Mouse (Mus musculus): ENCODE measurements around the gene Gm49358. TPM values are rescaled to one million over a fixed set of nuclear protein-coding genes. Genes with fewer than 3 reads are reported as not detected.

Gene Gm49358
- polyA plus RNA-seq, 1 experiment: not detected

- 87% methylated on average over 5 of the region's 5 CpGs for WGBS
- Histone ChIP-seq H3K27ac (ENCODE audit: insufficient read depth, low read depth, low read length) (no peak overlapping the region), H3K27me3 (replicated peaks; ENCODE audit: control insufficient read depth, insufficient read depth, low read length) (no peaks in the 10 kb centered on the region), H3K4me3 (ENCODE audit: insufficient read depth, low read depth, low read length) (no peak overlapping the region), H3K36me3 (ENCODE audit: control insufficient read depth, insufficient read depth, low read length) (no peaks in the 10 kb centered on the region), H3K4me1 (ENCODE audit: control insufficient read depth, insufficient read depth, low read length) (no peaks in the 10 kb centered on the region)
- TF ChIP-seq CTCF (conservative IDR thresholded peaks at IDR 0.05; ENCODE audit: insufficient read depth, insufficient read length, low read depth, low read length) (no peak), POLR2A (IDR thresholded peaks at IDR 0.05; ENCODE audit: low read depth, low read length) (no peak)
- no peak for DNase-seq
Measured at GRCm38 (mm10) chr10:86842659-86843058, 78.9 kb downstream of the Gm49358 start.

DNA sequence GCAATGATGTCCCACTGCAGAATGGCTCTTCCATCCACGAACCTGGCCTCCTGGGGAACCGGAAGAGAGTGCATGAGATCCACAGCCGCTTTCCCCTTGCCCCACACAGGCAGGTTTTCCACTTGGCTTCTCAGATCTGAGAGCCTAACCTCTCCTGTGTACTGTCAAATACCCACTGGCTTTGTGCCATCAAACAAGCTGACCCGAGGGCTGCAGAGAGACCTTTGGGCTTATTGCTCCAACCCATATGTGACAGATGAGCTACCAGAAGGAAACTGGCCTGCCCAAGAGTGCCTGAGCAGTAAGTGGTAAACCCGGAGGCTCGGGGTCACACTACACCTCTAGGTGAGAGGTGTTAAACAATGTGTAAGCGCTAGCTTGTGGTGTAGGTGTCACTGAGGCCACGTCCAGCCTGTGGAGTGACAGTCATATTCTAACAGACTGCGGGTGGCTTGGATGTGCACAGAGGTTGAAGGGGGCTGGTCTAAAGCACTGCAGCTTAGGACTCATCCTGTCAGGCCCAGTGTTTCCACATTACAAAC lies 83.2 kb downstream of the Gm49358 start:
- no peaks in the 10 kb centered on the region for H3K4me1 ChIP-seq (ENCODE audit: control insufficient read depth, insufficient read depth, low read length)
- no peaks in the 10 kb centered on the region for H3K27me3 ChIP-seq (replicated peaks; ENCODE audit: control insufficient read depth, insufficient read depth, low read length)
- H3K27ac ChIP-seq (ENCODE audit: insufficient read depth, low read depth, low read length): no peak overlapping the region
- DNase-seq: peak; percentile 58
- TF ChIP-seq POLR2A (IDR thresholded peaks at IDR 0.05; ENCODE audit: low read depth, low read length) (no peak), CTCF (conservative IDR thresholded peaks at IDR 0.05; ENCODE audit: insufficient read depth, insufficient read length, low read depth, low read length) (no peak)
- WGBS: 53% methylated on average over 9 of the region's 9 CpGs
- no peak overlapping the region for H3K4me3 ChIP-seq (ENCODE audit: insufficient read depth, low read depth, low read length)
- no peaks in the 10 kb centered on the region for H3K36me3 ChIP-seq (ENCODE audit: control insufficient read depth, insufficient read depth, low read length)

DNA sequence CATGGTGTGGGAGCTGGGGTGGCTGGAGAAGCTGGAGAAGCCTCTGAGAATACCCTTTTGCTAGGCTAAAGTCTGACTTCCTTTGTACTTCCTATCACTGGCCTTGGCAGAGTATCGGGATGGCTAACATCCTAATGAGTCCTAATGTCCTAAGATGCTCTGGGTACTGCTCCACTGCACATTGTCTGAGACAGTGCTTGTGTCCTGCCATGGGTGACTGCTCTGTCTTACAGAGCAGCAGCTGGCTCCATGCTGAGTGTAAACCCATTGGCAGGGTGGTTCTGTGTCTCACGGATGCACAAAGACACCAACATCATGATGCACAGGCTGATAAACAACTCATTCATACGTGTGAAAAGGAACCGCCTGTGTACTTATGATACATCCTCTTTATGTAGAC lies 85.3 kb downstream of the Gm49358 start:
- Histone ChIP-seq H3K36me3 (ENCODE audit: control insufficient read depth, insufficient read depth, low read length) (no peaks in the 10 kb centered on the region), H3K4me1 (ENCODE audit: control insufficient read depth, insufficient read depth, low read length) (no peaks in the 10 kb centered on the region), H3K4me3 (ENCODE audit: insufficient read depth, low read depth, low read length) (no peak overlapping the region), H3K27me3 (replicated peaks; ENCODE audit: control insufficient read depth, insufficient read depth, low read length) (no peaks in the 10 kb centered on the region), H3K27ac (ENCODE audit: insufficient read depth, low read depth, low read length) (no peak overlapping the region)
- DNase-seq: no peak
- 77% methylated on average over 4 of the region's 4 CpGs for WGBS
- TF ChIP-seq CTCF (conservative IDR thresholded peaks at IDR 0.05; ENCODE audit: insufficient read depth, insufficient read length, low read depth, low read length) (no peak), POLR2A (IDR thresholded peaks at IDR 0.05; ENCODE audit: low read depth, low read length) (no peak)

DNA sequence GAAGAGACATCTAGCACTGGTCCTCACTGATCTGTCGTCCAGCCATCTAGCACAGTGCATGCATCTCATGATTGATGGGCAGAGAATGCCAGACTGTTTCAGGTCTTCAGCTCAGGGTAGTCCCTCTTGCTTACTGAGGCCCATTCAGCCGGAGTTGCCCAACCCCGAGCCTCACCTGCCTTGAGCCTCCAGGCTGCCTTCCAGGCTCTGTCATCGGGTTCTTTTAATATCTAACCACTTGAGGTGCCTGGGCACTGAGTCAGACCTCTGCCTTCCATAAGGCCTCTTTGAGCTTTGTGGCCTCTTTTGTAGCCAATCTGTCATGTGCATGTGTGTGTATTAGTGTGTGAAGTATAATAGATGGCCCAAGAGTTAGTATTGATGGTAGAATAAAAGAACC lies 85.7 kb downstream of the Gm49358 start:
- no peak overlapping the region for H3K27ac ChIP-seq (ENCODE audit: insufficient read depth, low read depth, low read length)
- 75% methylated on average over 4 of the region's 4 CpGs for WGBS
- H3K27me3 ChIP-seq (replicated peaks; ENCODE audit: control insufficient read depth, insufficient read depth, low read length): no peaks in the 10 kb centered on the region
- DNase-seq: no peak
- no peak overlapping the region for H3K4me3 ChIP-seq (ENCODE audit: insufficient read depth, low read depth, low read length)
- no peak for TF ChIP-seq POLR2A (IDR thresholded peaks at IDR 0.05; ENCODE audit: low read depth, low read length)
- no peak for TF ChIP-seq CTCF (conservative IDR thresholded peaks at IDR 0.05; ENCODE audit: insufficient read depth, insufficient read length, low read depth, low read length)
- H3K4me1 ChIP-seq (ENCODE audit: control insufficient read depth, insufficient read depth, low read length): no peaks in the 10 kb centered on the region
- no peaks in the 10 kb centered on the region for H3K36me3 ChIP-seq (ENCODE audit: control insufficient read depth, insufficient read depth, low read length)

- no peak for TF ChIP-seq CTCF (conservative IDR thresholded peaks at IDR 0.05; ENCODE audit: insufficient read depth, insufficient read length, low read depth, low read length)
- TF ChIP-seq POLR2A (IDR thresholded peaks at IDR 0.05; ENCODE audit: low read depth, low read length): no peak
- H3K27me3 ChIP-seq (replicated peaks; ENCODE audit: control insufficient read depth, insufficient read depth, low read length): no peaks in the 10 kb centered on the region
- no peaks in the 10 kb centered on the region for H3K4me1 ChIP-seq (ENCODE audit: control insufficient read depth, insufficient read depth, low read length)
- no peaks in the 10 kb centered on the region for H3K36me3 ChIP-seq (ENCODE audit: control insufficient read depth, insufficient read depth, low read length)
- DNase-seq: no peak
- H3K4me3 ChIP-seq (ENCODE audit: insufficient read depth, low read depth, low read length): no peak overlapping the region
- H3K27ac ChIP-seq (ENCODE audit: insufficient read depth, low read depth, low read length): no peak overlapping the region
- WGBS: 87% methylated on average over 6 of the region's 6 CpGs
Measured at GRCm38 (mm10) chr10:86852160-86852559, 88.4 kb downstream of the Gm49358 start.

DNA sequence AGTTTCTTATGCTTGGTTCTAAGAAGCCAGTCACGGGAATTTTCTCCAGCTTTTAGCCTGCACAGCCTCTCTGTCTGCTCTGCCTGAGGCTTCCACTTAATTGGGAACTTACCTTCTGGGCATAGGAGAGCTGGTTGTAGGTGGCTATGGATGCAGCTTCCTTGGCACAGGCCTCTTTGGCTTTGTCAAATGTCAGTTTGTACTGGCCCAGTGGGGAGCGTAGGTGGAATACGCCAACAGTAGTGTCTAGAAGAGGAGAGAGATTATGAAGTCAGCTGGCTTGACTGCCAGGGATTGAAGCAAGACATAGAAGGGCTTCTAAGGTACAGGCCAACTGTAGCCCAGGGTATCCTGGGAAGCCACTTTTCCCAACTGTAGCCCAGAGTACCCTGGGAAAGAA lies 89.7 kb downstream of the Gm49358 start:
- no peaks in the 10 kb centered on the region for H3K4me1 ChIP-seq (ENCODE audit: control insufficient read depth, insufficient read depth, low read length)
- no peak for TF ChIP-seq CTCF (conservative IDR thresholded peaks at IDR 0.05; ENCODE audit: insufficient read depth, insufficient read length, low read depth, low read length)
- TF ChIP-seq POLR2A (IDR thresholded peaks at IDR 0.05; ENCODE audit: low read depth, low read length): no peak
- no peaks in the 10 kb centered on the region for H3K27me3 ChIP-seq (replicated peaks; ENCODE audit: control insufficient read depth, insufficient read depth, low read length)
- H3K27ac ChIP-seq (ENCODE audit: insufficient read depth, low read depth, low read length): no peak overlapping the region
- no peak overlapping the region for H3K4me3 ChIP-seq (ENCODE audit: insufficient read depth, low read depth, low read length)
- no peak for DNase-seq
- 91% methylated on average over 3 of the region's 3 CpGs for WGBS
- no peaks in the 10 kb centered on the region for H3K36me3 ChIP-seq (ENCODE audit: control insufficient read depth, insufficient read depth, low read length)

GRCm38 (mm10) chr10:86860396-86860795 lies 96.6 kb downstream of the Gm49358 start:
- H3K4me1 ChIP-seq (ENCODE audit: control insufficient read depth, insufficient read depth, low read length): no peaks in the 10 kb centered on the region
- no peak for TF ChIP-seq POLR2A (IDR thresholded peaks at IDR 0.05; ENCODE audit: low read depth, low read length)
- TF ChIP-seq CTCF (conservative IDR thresholded peaks at IDR 0.05; ENCODE audit: insufficient read depth, insufficient read length, low read depth, low read length): no peak

More at GRCm38 (mm10) chr10:86860396-86860795, 96.6 kb downstream of the Gm49358 start:
- no peak overlapping the region for H3K27ac ChIP-seq (ENCODE audit: insufficient read depth, low read depth, low read length)
- 88% methylated on average over 4 of the region's 4 CpGs for WGBS
- no peaks in the 10 kb centered on the region for H3K27me3 ChIP-seq (replicated peaks; ENCODE audit: control insufficient read depth, insufficient read depth, low read length)
- no peak for DNase-seq
- no peaks in the 10 kb centered on the region for H3K36me3 ChIP-seq (ENCODE audit: control insufficient read depth, insufficient read depth, low read length)
- no peak overlapping the region for H3K4me3 ChIP-seq (ENCODE audit: insufficient read depth, low read depth, low read length)
